Mouse (Mus musculus) c-Kit-negative CD71-positive TER-119-positive erythroid progenitor cells, embryonic 14.5 days (primary cell): ENCODE measurements around the gene 1700122O11Rik.
A peak's percentile ranks its signal among the peaks of the same experiment; 100 is the strongest.

Experiments
- DNase-seq: peaks from one replicate; pipeline ENCODE4 v3.0.0-alpha.2; 2013; ENCODE audit warnings: low read depth, low spot score

1700122O11Rik gene

GRCm38 (mm10) chr17:48038193-48038592, at the start of gene 1700122O11Rik:
1700122O11Rik (minus strand) TSS chr17:48038293.
- DNase-seq: no peak

- DNase-seq: no peak
These were observed 42.5 kb upstream of the 1700122O11Rik start for GRCm38 (mm10) chr17:48080626-48081025.

- no peak for DNase-seq
These were observed 29.6 kb upstream of the 1700122O11Rik start for GRCm38 (mm10) chr17:48067729-48068128.

- DNase-seq: no peak
These were observed 29.1 kb upstream of the 1700122O11Rik start for GRCm38 (mm10) chr17:48067083-48067614.

DNA sequence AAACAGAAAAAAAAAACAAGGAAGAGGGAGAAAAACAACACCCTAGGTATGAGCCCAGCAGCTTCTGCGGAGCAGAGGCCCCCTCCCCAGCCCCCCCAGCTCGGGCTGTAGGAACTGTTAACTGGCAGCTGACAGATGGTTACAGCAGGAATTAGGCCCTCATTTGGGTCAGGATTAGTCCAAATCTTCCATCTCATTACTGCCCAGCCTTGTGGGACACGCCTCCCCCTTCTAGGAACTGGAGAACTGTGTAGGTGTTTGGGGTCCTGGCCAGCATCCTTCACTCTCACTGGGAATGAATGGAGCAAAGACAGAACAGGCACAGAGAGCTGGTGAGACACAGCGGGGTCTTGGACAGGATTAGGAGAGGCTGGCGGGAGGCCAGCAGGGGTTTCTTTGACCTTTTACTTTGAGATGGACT, 27.0 kb upstream of the 1700122O11Rik start:
- no peak for DNase-seq

DNA sequence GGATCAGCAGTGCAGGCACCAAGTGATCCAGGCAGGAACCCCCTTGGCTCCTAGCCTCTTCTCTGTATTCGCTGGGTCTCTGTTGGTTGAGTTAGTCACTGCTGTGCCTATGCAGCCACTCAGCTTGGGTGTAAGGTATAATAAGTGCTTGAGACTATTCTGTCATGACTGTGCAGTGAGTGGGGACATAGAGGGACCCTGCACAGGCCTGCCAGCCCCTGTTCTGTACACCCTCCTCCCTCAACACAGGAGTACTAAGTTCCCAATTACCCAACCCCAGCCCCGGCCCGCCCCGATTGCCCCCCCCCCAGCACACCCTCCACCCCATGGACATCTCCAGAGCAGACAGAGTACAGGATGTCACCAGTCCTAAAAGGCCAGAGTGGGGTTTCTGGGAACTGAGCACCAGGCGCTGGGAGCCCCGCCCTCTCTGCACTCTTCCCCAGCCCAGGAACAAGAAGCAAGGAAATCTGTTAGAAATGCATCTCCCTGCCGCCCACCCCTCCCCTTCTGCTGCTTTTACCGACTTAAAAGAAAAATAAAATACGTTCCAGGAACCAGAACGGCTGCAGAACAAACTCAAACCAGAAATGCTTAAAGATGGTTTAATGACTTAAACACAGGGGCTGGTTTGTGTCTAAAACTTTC, 26.2 kb upstream of the 1700122O11Rik start:
- DNase-seq: no peak

DNA sequence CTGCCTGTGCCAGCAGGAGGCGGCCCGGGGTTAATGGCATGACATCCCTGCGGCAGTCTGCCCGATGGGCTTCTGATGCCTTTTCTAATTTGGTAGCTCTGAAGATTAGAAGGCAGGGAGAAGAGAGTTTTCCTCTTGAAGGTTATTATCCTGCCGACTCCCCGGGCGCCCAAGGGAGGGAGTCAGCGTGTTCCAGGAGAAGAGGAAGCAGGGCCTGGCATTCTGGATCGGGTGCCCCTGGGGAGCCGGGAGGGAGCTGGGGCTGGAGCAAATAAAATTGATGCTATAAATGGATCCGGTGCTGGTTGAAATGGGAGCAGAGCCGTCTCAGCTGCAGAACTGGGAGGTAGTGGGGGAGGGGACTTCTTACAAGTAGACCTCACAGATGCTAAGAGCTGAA, 19.3 kb upstream of the 1700122O11Rik start:
- no peak for DNase-seq

DNA sequence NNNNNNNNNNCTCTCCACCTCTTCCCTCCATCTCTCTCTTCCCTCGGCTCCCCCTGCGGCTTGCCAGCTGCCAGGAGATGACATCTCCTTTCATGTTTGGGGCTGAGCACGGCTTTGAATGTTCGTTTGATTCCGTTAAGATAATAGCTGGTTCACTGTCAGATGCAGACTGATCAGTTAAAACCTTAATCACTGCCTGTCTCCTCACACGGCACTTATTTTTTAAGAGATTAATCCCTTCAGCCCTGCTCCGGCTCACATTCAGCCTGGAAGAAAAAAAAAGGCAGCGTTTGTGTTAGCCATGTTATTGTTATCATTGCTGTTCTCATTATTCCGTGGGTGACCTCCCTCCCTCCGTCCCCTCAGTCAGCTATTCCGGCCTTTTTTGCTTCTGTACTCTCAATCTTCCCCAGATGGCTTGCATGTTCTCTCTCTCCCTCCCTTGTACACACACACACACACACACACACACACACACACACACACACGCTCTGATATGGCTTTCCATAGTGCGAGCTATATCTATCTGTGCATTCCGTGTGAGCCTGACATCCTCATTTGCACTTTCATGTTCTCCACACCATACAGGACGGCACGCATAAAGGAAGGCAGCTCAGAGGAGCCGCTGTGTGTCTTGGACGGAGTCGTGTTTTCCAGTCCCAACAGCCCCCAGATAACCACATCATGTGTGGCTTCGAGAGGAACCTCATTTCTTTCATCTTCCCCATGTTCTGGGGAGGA, 17.2 kb upstream of the 1700122O11Rik start:
- no peak for DNase-seq

DNA sequence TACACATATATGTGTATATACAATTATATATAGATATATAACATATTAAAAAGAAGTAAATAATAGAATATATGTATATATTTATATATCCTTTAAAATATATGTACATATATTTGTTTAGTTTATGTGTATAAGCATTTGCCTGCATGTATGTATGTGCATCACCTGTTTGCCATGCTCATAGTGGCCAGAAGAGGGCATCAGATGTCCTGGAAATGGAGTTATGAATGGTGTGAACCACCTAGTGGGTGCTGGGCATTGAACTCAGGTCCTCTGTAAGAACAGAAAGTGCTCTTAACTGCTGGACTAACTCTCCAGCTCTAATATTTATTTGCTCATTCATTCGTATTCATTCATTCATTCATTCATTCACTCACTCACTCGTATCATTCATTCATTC, 15.6 kb upstream of the 1700122O11Rik start:
- no peak for DNase-seq

GRCm38 (mm10) chr17:48052338-48053067, 14.4 kb upstream of the 1700122O11Rik start:
- DNase-seq: no peak

DNA sequence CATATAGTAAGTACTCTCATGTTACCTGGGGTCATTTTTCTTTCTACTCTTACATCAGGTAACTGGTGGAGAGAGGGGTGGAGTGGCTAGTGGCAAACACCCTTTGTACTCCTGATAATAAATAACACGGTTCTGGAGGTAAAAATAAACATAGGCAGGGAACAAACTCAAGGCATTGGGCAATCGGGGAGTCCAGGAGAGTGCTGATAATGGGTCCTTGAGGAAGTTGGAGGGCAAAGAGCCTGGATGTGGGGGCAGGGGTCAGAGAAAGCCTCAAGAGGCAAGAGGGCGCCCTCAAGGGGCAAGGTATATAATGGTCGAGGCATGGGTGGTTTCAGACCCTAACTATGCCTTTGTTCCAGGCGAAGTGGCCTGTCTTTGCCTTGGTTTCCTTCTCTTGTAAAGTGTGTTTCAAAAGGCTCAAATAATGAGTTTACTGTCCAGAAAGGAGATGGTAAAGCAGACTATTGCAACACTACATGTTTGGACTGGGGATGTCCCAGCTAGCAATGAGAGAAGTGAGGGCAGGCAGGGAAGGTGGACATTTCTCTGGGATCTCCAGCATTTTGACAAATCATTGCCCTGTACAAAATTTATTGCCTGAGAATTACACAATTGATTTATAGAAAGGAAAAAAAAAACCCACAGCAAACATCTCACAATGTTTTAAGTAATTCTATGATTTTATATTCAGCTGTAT, 13.7 kb upstream of the 1700122O11Rik start:
- no peak for DNase-seq

DNA sequence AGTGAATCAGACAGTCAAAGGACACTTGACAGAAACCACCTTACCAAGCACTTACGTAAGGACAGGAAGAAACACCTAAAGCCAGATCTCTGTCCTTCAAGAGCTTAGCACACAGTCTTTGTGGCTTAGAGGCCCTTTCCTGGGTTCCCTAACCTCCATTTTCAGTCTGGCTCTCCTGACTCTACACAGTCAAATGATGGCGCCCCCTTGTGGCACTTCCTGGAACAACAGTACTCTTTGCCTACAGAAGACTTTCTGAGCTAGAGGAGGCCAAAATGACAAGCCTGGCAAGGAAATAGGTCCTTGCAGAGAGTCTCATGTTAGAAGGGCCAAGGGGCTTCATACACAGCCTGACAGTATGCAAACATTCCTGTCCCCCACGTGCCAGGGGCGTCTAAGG, 7.5 kb upstream of the 1700122O11Rik start:
- DNase-seq: peak; percentile 51

- no peak for DNase-seq
These were observed 5.2 kb upstream of the 1700122O11Rik start for GRCm38 (mm10) chr17:48043154-48043880.

GRCm38 (mm10) chr17:48041351-48042287, 3.5 kb upstream of the 1700122O11Rik start:
- no peak for DNase-seq

GRCm38 (mm10) chr17:48039232-48039866, 1.3 kb upstream of the 1700122O11Rik start:
- DNase-seq: no peak

DNA sequence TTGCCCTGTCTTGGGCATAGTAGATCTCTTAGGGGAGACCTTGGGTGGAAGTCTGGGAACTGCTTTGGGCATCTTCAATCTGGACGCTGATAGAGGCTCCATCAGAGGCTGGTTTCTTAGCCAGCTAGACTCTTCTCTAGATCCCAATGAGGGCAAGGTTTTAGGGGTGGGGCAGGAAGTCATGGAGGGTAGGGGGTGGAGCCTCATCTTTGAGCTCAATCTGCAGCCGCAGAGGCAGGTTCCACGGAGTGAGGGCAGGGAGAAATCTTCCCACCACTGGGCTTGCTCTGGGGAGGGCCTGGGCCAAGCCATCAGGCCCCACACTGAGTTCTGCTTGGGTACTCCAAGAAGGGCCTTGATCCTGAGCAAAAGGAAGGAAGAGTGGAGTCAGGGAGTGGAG, 1.2 kb downstream of the 1700122O11Rik start:
- no peak for DNase-seq

- no peak for DNase-seq
These were observed 6.3 kb downstream of the 1700122O11Rik start for GRCm38 (mm10) chr17:48031521-48032430.

GRCm38 (mm10) chr17:48029241-48029640, 8.9 kb downstream of the 1700122O11Rik start:
- DNase-seq: no peak
